27 mouse cellular contexts compared by ENCODE assay signal in the genomic region with DNA sequence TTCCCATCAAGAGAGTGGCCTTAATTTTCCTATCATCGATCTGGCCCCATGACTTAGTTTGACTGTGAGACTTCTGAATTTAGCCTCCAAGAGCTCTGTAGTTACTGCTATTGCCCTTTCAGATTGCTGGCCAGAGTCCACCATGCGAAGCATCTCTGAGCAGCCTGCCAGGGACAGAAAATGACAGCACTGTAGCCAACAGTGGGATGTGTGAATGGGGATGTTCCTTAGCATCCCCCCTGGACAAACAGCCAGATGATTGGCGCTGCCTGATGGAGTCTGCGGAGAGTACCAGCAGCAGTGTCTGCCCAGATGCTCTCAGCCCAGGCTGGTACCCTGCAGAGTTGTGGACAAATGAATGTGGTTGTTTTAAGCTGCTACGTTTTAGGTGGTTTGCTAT.
DNase-seq lines count a peak whose midpoint lies in the region; ATAC-seq and TF ChIP-seq lines count a peak whose summit lies in the region.
"Had no signal": no experiment of that assay in that cellular context is flagged by ENCODE, and none has a peak within 500 bp of the region (broad histone marks: within the 10 kb centered on the region; RNA-seq: fewer than 3 reads in every experiment).

No protein-coding gene starts in this region.

- no peaks in the 10 kb centered on the region for H3K4me1 ChIP-seq in limb, embryonic 11.5 days (ENCODE audit: control insufficient read depth, insufficient read depth, low read length)
- H3K4me1 ChIP-seq in limb, embryonic 10.5 days = peaks cover 7% of the 10 kb centered on the region; the same call in 1 of the 2 replicates
- peaks cover 17% of the 10 kb centered on the region for H3K4me1 ChIP-seq in cerebellum, adult 2 months (ENCODE audit: control insufficient read depth, insufficient read depth, low read length)
- H3K4me1 ChIP-seq: embryonic facial prominence, embryonic 13.5 days; heart, embryonic 15.5 days; intestine, embryonic 15.5 days had no signal

- no peak overlapping the region for H3K27ac ChIP-seq in limb, embryonic 11.5 days (replicated peaks; ENCODE audit: low read depth, low read length)
- H3K27ac ChIP-seq in limb, embryonic 10.5 days = no peak overlapping the region
- no peak overlapping the region for H3K27ac ChIP-seq in cerebellum, adult 2 months (ENCODE audit: insufficient read depth, low read length)
- H3K27ac ChIP-seq: embryonic facial prominence, embryonic 13.5 days; forebrain, embryonic 13.5 days; heart, adult 2 months; heart, embryonic 15.5 days; intestine, embryonic 15.5 days; midbrain, embryonic 12.5 days; neural tube, embryonic 15.5 days; stomach, postnatal 0 days had no signal

- 80% methylated on average over 5 of the region's 5 CpGs for WGBS in limb, embryonic 11.5 days
- 89% methylated on average over 5 of the region's 5 CpGs for WGBS in limb, embryonic 10.5 days
- 20% methylated on average over 5 of the region's 5 CpGs for WGBS in cerebellum, adult 2 months

- ATAC-seq in cerebellum, adult (ENCODE audit: insufficient number of reproducible peaks, low FRiP score, low TSS enrichment) = 0 out of 2 replicates have a peak, but pooled peaks have one; percentile 12
- ATAC-seq in limb, embryonic 11.5 days (ENCODE audit: insufficient number of reproducible peaks, low FRiP score, low TSS enrichment, low read depth) = no peak
- no peak for ATAC-seq in granulocyte monocyte progenitor cell, adult 5-6 weeks (replicated peaks; ENCODE audit: poor library complexity, severe bottlenecking)
- ATAC-seq: activated CD4-positive, CD25-positive, alpha-beta regulatory T cell, adult 4 months; forebrain, embryonic 13.5 days; hindbrain, embryonic 16.5 days; intestine, embryonic 15.5 days had no signal

- H3K9ac ChIP-seq in limb, embryonic 11.5 days (ENCODE audit: low read length) = no peak overlapping the region
- H3K9ac ChIP-seq: embryonic facial prominence, embryonic 13.5 days; forebrain, embryonic 13.5 days; heart, embryonic 15.5 days; intestine, embryonic 15.5 days; midbrain, embryonic 12.5 days; neural tube, embryonic 15.5 days had no signal

- no peak overlapping the region for H3K4me2 ChIP-seq in limb, embryonic 11.5 days (ENCODE audit: low read depth, severe bottlenecking)
- H3K4me2 ChIP-seq: embryonic facial prominence, embryonic 13.5 days; forebrain, embryonic 13.5 days; heart, embryonic 15.5 days; intestine, embryonic 15.5 days; midbrain, embryonic 12.5 days; neural tube, embryonic 15.5 days had no signal

- no peaks in the 10 kb centered on the region; the same call in 1 of the 2 replicates for H3K27me3 ChIP-seq in limb, embryonic 11.5 days (ENCODE audit: control insufficient read depth, insufficient read depth, low read length)
- peaks cover 17% of the 10 kb centered on the region for H3K27me3 ChIP-seq in limb, embryonic 10.5 days (ENCODE audit: low read depth, poor library complexity, severe bottlenecking)
- H3K27me3 ChIP-seq in cerebellum, adult 2 months (ENCODE audit: control insufficient read depth, insufficient read depth, low read length) = no peaks in the 10 kb centered on the region
- H3K27me3 ChIP-seq: forebrain, embryonic 13.5 days; intestine, embryonic 15.5 days; neural tube, embryonic 15.5 days had no signal

- DNase-seq in cerebellum, adult 11 months = no peak
- DNase-seq in limb, embryonic 11.5 days (ENCODE audit: low spot score) = peak; percentile 18
- DNase-seq in limb, embryonic 10.5 days (ENCODE audit: low spot score) = no peak
- peak; percentile 71 to 77 for DNase-seq in cerebellum, adult 2 months
- peak; percentile 71 to 76 for DNase-seq in cerebellum, postnatal 25 days
- DNase-seq in gastrocnemius, adult 8-10 months (ENCODE audit: low spot score in 2 of 2) = no peak
- DNase-seq: adrenal gland, adult 8-10 months; gastrocnemius, postnatal 14 days; heart, adult 2 months; heart, postnatal 4 days; kidney, postnatal 4 days; lung, postnatal 14 days; right cerebral cortex, adult 18-20 months; thymus, adult 2 months; thymus, postnatal 4 days had no signal

- no peak for TF ChIP-seq POLR2A in cerebellum, adult 2 months (IDR thresholded peaks at IDR 0.05; ENCODE audit: borderline replicate concordance, insufficient read depth, low read length)

- no peak overlapping the region for H3K4me3 ChIP-seq in limb, embryonic 11.5 days (ENCODE audit: low read depth, low read length)
- H3K4me3 ChIP-seq in limb, embryonic 10.5 days = no peak overlapping the region
- H3K4me3 ChIP-seq in cerebellum, adult 2 months (replicated peaks; ENCODE audit: insufficient read depth, low read depth, low read length) = no peak overlapping the region
- H3K4me3 ChIP-seq: embryonic facial prominence, embryonic 13.5 days; erythroblast, embryonic 14.5 days; forebrain, embryonic 13.5 days; heart, adult 2 months; heart, embryonic 15.5 days; intestine, embryonic 15.5 days; midbrain, embryonic 12.5 days; neural tube, embryonic 15.5 days had no signal

- TF ChIP-seq CTCF in cerebellum, adult 2 months (IDR thresholded peaks at IDR 0.05; ENCODE audit: borderline replicate concordance, insufficient read depth, low read depth, low read length) = no peak

- H3K36me3 ChIP-seq in limb, embryonic 11.5 days (ENCODE audit: control insufficient read depth, insufficient read depth, low read length) = no peaks in the 10 kb centered on the region
- H3K36me3 ChIP-seq in limb, embryonic 10.5 days = no peaks in the 10 kb centered on the region
- H3K36me3 ChIP-seq: embryonic facial prominence, embryonic 13.5 days; heart, embryonic 15.5 days; intestine, embryonic 15.5 days; midbrain, embryonic 12.5 days; neural tube, embryonic 15.5 days had no signal

- no peaks in the 10 kb centered on the region; the same call in 1 of the 2 replicates for H3K9me3 ChIP-seq in limb, embryonic 11.5 days (ENCODE audit: control insufficient read depth, low read length)
- no peaks in the 10 kb centered on the region for H3K9me3 ChIP-seq in limb, embryonic 10.5 days (replicated peaks)
- H3K9me3 ChIP-seq: embryonic facial prominence, embryonic 13.5 days; heart, embryonic 15.5 days; intestine, embryonic 15.5 days; neural tube, embryonic 15.5 days had no signal

Comparison
In these comparisons a context has a peak if more than half of its experiments do, and no peak if none do; other contexts are left out.
1. DNase-seq: peak in limb, embryonic 11.5 days (single experiment), cerebellum, adult 2 months (2 of 2) and cerebellum, postnatal 25 days (2 of 2); none in cerebellum, adult 11 months (single experiment), limb, embryonic 10.5 days (single experiment) and gastrocnemius, adult 8-10 months (0 of 2).